Mouse (Mus musculus) heart, embryonic 10.5 days (tissue): ENCODE measurements at regions not wholly inside any gene's neighbourhood (a gene's known extent, or its start where the extent isn't known, plus 50 kb on each side); places are given as distances from the start of the nearest gene placed in this dataset.

Experiments used
- DNase-seq: peaks from one replicate; pipeline ENCODE4 v3.0.0-alpha.2; 2017; ENCODE audit warnings: low spot score
- H3K27ac ChIP-seq: fragments of 300-500 bp; sonication (generic); 2 replicates; pipeline ENCODE4 v1.5.1; 2016; ENCODE audit warnings: mild to moderate bottlenecking
- H3K27me3 ChIP-seq: fragments of 300-500 bp; sonication (generic); 2 replicates; pipeline ENCODE4 v1.6.1; 2016; ENCODE audit warnings: mild to moderate bottlenecking; ENCODE audit not compliant: poor library complexity, insufficient read depth, severe bottlenecking
- H3K36me3 ChIP-seq: fragments of 300-500 bp; sonication (generic); 2 replicates; pipeline ENCODE4 v1.6.1; 2016; ENCODE audit warnings: mild to moderate bottlenecking, moderate library complexity
- H3K4me1 ChIP-seq: fragments of 300-500 bp; sonication (generic); 2 replicates; pipeline ENCODE4 v1.6.1; 2016; ENCODE audit warnings: mild to moderate bottlenecking
- H3K4me3 ChIP-seq: fragments of 300-500 bp; sonication (generic); 2 replicates; pipeline ENCODE4 v1.5.1; 2016; ENCODE audit warnings: mild to moderate bottlenecking, moderate library complexity
- H3K9me3 ChIP-seq: fragments of 300-500 bp; sonication (generic); 2 replicates; pipeline ENCODE4 v1.6.1; 2016; ENCODE audit warnings: mild to moderate bottlenecking, moderate library complexity
- WGBS: fragments of 180-500 bp; shearing (Covaris S2); methylation state at CpG from one replicate; pipeline ENCODE4 v1.1.7; 2016; 5-methylcytosine and 5-hydroxymethylcytosine counted together

DNA sequence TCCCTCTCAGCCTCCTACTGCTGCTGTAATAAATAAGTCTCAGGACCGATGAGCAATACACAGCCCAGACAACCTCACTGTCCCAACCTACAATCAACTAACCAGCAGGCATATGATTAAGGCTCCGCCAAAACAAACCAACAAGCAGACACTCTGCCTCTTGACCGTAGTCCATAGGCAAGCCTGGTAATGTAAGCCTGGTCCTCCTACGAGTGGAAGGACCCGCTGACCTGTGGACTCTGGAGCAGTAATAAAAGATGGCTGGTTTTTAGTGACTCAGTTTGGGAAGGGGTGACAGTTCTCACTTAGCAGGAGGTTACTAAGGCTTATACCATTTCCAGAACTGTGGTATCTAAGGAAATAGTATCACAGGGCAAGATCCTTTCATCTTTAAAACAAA is 53.4 kb downstream of the Gm47996 start:
- Histone ChIP-seq H3K9me3 (no peaks in the 10 kb centered on the region), H3K36me3 (no peaks in the 10 kb centered on the region), H3K27me3 (no peaks in the 10 kb centered on the region), H3K4me1 (peaks cover 10% of the 10 kb centered on the region), H3K27ac (no peak overlapping the region), H3K4me3 (no peak overlapping the region)
- DNase-seq = no peak
- 78% methylated on average over 5 of the region's 5 CpGs for WGBS

DNA sequence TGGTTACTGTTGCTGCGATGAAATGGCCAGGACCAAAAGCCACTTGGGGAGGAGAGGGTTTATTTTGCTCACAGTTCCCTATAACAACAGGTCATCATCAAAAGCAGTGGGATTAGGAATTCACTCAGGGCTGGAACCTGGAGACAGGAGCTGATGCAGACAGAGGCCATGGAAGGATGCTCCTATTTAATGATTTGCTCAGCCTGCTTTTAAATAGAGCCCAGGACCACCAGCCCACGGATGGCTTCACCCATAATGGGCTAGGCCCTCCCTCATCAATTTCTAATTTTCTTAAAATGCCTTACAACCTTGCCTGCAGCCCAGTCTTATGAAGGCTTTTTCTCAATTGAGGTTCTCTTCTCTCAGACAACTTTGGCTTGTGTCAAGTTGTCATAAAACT is 53.9 kb downstream of the Gm47996 start:
- Histone ChIP-seq H3K4me3 (no peak overlapping the region), H3K36me3 (no peaks in the 10 kb centered on the region), H3K27ac (no peak overlapping the region), H3K4me1 (peaks cover 5% of the 10 kb centered on the region), H3K9me3 (no peaks in the 10 kb centered on the region), H3K27me3 (no peaks in the 10 kb centered on the region)
- no peak for DNase-seq
- 89% methylated on average over 2 of the region's 2 CpGs for WGBS

DNA sequence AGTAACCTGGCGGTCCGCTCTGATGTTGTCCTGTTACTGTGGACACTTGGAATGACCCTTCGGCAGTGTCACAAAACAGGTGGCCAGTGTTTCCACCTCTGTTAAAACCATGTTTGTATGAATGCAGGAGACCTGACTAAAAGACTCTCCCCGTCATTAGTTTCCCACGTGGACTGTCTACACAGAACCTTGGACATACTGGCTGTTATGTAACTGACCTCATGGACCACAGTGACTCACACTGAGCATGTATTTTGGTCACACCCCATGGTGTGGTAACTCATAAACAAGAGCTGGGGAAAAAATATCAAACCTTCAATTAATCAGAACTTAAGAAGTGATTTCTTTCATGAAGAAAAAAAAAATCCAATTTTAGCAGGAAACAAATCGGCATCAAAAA is 54.9 kb downstream of the Gm47996 start:
- 94% methylated on average over 6 of the region's 6 CpGs for WGBS
- H3K36me3 ChIP-seq = no peaks in the 10 kb centered on the region
- H3K9me3 ChIP-seq = no peaks in the 10 kb centered on the region
- H3K27ac ChIP-seq = no peak overlapping the region
- no peaks in the 10 kb centered on the region for H3K4me1 ChIP-seq
- H3K4me3 ChIP-seq = no peak overlapping the region
- DNase-seq = no peak
- no peaks in the 10 kb centered on the region for H3K27me3 ChIP-seq

- no peak for DNase-seq
- Histone ChIP-seq H3K9me3 (no peaks in the 10 kb centered on the region), H3K4me3 (no peak overlapping the region), H3K27ac (no peak overlapping the region), H3K27me3 (no peaks in the 10 kb centered on the region), H3K36me3 (no peaks in the 10 kb centered on the region), H3K4me1 (0 out of 2 replicates have a peak, but pooled peaks cover under 1% of the 10 kb centered on the region)
- WGBS = 67% methylated on average over 5 of the region's 5 CpGs
Observed at GRCm38 (mm10) chr1:151265590-151265989, 55.7 kb downstream of the Gm47996 start.

DNA sequence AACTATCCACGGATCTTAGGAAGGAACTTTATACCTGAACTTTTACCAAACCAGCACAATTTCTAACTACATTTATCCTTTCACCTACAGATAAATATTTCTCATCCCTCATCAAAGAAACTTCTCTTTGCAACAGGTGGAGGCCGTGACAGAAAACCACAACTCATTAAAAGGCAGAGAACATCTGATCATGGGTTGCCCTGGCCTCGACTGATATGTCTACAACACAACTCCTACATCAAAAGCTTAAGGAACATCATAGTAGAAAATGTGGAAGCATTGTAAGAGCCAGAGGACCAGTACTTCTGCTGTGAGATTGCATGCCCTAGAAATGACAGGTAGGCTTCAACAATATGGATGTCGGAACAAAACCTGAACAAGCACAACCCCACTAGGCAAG is 56.8 kb downstream of the Gm47996 start:
- Histone ChIP-seq H3K27me3 (no peaks in the 10 kb centered on the region), H3K4me3 (no peak overlapping the region), H3K9me3 (no peaks in the 10 kb centered on the region), H3K27ac (no peak overlapping the region), H3K4me1 (0 out of 2 replicates have a peak, but pooled peaks cover 4% of the 10 kb centered on the region), H3K36me3 (no peaks in the 10 kb centered on the region)
- DNase-seq = no peak
- 84% methylated on average over 4 of the region's 4 CpGs for WGBS

GRCm38 (mm10) chr1:151270691-151271090 is 60.8 kb downstream of the Gm47996 start:
- Histone ChIP-seq H3K27me3 (no peaks in the 10 kb centered on the region), H3K4me1 (0 out of 2 replicates have a peak, but pooled peaks cover 4% of the 10 kb centered on the region), H3K9me3 (no peaks in the 10 kb centered on the region), H3K36me3 (no peaks in the 10 kb centered on the region), H3K27ac (no peak overlapping the region; the same call in 1 of the 2 replicates), H3K4me3 (no peak overlapping the region)
- 50% methylated on average over 8 of the region's 8 CpGs for WGBS
- DNase-seq = no peak

GRCm38 (mm10) chr1:151274306-151274705 is 64.4 kb downstream of the Gm47996 start:
- 0 out of 2 replicates have a peak, but pooled peaks cover 4% of the 10 kb centered on the region for H3K4me1 ChIP-seq
- no peak overlapping the region for H3K27ac ChIP-seq
- WGBS = 77% methylated on average over 4 of the region's 4 CpGs
- H3K27me3 ChIP-seq = no peaks in the 10 kb centered on the region
- no peaks in the 10 kb centered on the region for H3K36me3 ChIP-seq
- no peak for DNase-seq
- no peak overlapping the region for H3K4me3 ChIP-seq
- H3K9me3 ChIP-seq = no peaks in the 10 kb centered on the region

DNA sequence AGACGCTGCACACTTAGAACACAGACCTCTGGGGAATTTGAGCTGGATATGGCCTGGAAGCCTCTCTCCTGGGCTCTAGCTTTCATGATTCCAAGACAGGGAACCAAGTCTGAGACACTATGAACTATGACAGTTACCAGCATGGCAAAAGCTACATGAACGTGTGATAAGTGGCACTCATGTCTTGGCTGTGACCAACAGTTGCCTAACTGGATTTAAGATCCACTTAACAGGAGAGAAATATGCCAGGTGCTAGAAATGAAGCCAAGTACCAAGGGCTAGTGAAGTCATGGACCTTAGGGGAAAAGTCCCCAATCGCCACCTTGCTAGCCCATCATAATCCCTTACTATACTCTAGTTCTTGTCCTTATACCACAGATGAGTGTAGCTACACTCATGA is 65.7 kb downstream of the Gm47996 start:
- H3K4me3 ChIP-seq = no peak overlapping the region
- no peak overlapping the region for H3K27ac ChIP-seq
- 0 out of 2 replicates have a peak, but pooled peaks cover 3% of the 10 kb centered on the region for H3K4me1 ChIP-seq
- WGBS = 81% methylated on average over 3 of the region's 3 CpGs
- H3K36me3 ChIP-seq = no peaks in the 10 kb centered on the region
- DNase-seq = no peak
- H3K27me3 ChIP-seq = no peaks in the 10 kb centered on the region
- H3K9me3 ChIP-seq = no peaks in the 10 kb centered on the region

DNA sequence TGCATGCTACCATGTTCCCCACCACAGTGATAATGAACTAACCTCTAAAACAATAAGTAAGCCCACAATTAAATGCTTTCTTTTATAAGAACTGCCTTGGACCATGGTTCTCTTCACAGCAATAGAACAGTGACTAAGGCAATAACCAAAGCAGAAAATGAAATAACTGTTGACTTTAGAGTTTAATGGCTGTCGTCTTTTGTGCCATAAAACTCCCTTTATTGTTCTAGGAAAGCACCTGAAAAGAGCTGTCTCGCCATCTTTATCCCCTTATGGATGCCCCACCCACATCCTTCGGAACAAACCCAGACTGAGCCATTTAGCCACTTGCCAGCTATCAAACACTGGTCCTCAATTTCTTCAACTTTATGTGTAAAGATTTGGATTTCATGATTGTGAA is 64.3 kb upstream of the Ivns1abp start:
- no peaks in the 10 kb centered on the region for H3K9me3 ChIP-seq
- DNase-seq = no peak
- no peaks in the 10 kb centered on the region for H3K27me3 ChIP-seq
- no peaks in the 10 kb centered on the region for H3K36me3 ChIP-seq
- no peaks in the 10 kb centered on the region for H3K4me1 ChIP-seq
- whole genome bisulfite sequencing = 74% methylated on average over 3 of the region's 3 CpGs
- H3K4me3 ChIP-seq = no peak overlapping the region
- no peak overlapping the region for H3K27ac ChIP-seq

DNA sequence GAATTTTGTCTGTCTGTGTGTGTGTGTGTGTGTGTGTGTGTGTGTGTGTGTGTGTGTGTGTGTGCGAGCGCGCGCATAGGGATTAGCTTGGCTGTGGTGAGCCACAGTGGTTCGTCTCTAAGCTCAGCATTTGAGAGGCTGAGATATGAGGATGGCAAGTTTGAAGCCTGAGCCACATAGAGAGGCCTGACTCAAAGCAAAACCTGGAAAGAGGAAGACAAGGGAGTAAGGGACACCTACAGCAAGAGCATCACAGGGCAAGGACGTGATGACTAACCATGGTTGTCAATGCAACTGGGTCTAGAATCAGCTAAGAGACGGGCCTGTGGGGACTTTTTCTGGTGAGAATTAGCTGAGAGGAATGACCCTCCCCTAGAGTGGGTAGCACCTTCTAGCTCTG is 59.2 kb upstream of the Ivns1abp start:
- Histone ChIP-seq H3K27me3 (no peaks in the 10 kb centered on the region), H3K27ac (no peak overlapping the region), H3K4me1 (peaks cover 14% of the 10 kb centered on the region), H3K9me3 (no peaks in the 10 kb centered on the region), H3K36me3 (no peaks in the 10 kb centered on the region), H3K4me3 (no peak overlapping the region)
- DNase-seq = no peak
- 79% methylated on average over 7 of the region's 7 CpGs for WGBS

GRCm38 (mm10) chr1:151287451-151287850 is 56.8 kb upstream of the Ivns1abp start:
- no peak for DNase-seq
- no peak overlapping the region for H3K4me3 ChIP-seq

GRCm38 (mm10) chr1:151289061-151289460 is 55.2 kb upstream of the Ivns1abp start:
- H3K36me3 ChIP-seq = no peaks in the 10 kb centered on the region
- no peak for DNase-seq
- WGBS = 81% methylated on average over 7 of the region's 7 CpGs

More at GRCm38 (mm10) chr1:151287451-151287850, 56.8 kb upstream of the Ivns1abp start:
- Histone ChIP-seq H3K36me3 (no peaks in the 10 kb centered on the region), H3K27me3 (no peaks in the 10 kb centered on the region), H3K4me1 (peaks cover 14% of the 10 kb centered on the region), H3K9me3 (no peaks in the 10 kb centered on the region), H3K27ac (peak overlapping the region; percentile 56; the same call in 1 of the 2 replicates)
- 47% methylated on average over 12 of the region's 12 CpGs for WGBS

DNA sequence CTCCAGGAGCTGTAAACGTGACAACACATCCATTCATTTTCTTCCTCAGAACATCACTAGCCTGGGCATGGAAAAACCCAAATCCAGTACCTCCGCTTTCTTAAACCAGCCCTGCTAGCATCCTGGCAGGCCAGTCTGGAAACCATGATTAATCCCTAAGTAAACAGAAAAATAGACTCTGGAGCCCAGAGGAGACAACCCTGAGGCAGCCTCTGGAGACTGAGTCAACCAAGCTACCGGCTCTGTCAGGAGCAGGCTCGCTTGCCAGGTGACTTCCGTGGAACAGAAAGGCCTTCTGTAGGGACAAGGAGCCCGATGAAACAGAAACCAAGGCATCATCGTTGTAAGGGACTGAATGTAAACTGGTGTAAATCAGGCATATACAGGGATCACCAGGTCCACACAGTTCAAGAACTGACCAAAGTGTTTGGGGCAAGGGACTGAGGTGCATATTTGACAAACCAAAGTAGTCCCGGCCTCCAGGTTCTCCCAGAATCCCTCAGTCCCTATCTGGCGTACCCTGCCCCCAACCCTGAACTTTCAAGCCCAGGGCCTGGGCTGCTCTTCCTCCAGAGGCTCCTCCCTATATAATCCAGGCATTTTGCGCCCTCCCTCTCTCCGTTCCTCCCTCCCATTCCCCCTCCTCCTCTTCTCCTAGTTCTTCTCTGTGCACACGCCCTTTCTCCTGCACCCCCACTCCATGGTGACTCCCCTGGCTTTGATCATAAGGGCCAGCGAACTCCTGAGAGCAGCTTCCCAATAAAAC is 54.6 kb upstream of the Ivns1abp start:
- Histone ChIP-seq H3K9me3 (no peaks in the 10 kb centered on the region), H3K4me3 (no peak overlapping the region), H3K27me3 (no peaks in the 10 kb centered on the region), H3K36me3 (no peaks in the 10 kb centered on the region), H3K4me1 (peaks cover 14% of the 10 kb centered on the region), H3K27ac (peak overlapping the region; percentile 70)
- DNase-seq = no peak
- WGBS = 67% methylated on average over 13 of the region's 13 CpGs

More at GRCm38 (mm10) chr1:151289061-151289460, 55.2 kb upstream of the Ivns1abp start:
- Histone ChIP-seq H3K4me1 (peaks cover 14% of the 10 kb centered on the region), H3K4me3 (no peak overlapping the region), H3K27ac (no peak overlapping the region), H3K27me3 (no peaks in the 10 kb centered on the region), H3K9me3 (no peaks in the 10 kb centered on the region)
